Mouse (Mus musculus): Measurements from ENCODE around the gene Cacnb1. TPM values are rescaled to one million over a fixed set of nuclear protein-coding genes. Genes with fewer than 3 reads are reported as not detected.

Cacnb1 gene
- total RNA-seq, 1 experiment from 2014 or later = 4.8 TPM

- no peak for ATAC-seq (ENCODE audit: extremely low read depth, insufficient number of reproducible peaks, low FRiP score, poor library complexity, severe bottlenecking)
Measured at GRCm38 (mm10) chr11:98044074-98044473, 21.2 kb upstream of the Cacnb1 start.

GRCm38 (mm10) chr11:98042741-98043140 is 19.9 kb upstream of the Cacnb1 start:
- ATAC-seq (ENCODE audit: extremely low read depth, insufficient number of reproducible peaks, low FRiP score, poor library complexity, severe bottlenecking) = no peak

- no peak for ATAC-seq (ENCODE audit: extremely low read depth, insufficient number of reproducible peaks, low FRiP score, poor library complexity, severe bottlenecking)
Measured at GRCm38 (mm10) chr11:98040975-98041374, 18.1 kb upstream of the Cacnb1 start.

- ATAC-seq (ENCODE audit: extremely low read depth, insufficient number of reproducible peaks, low FRiP score, poor library complexity, severe bottlenecking) = no peak
Measured at GRCm38 (mm10) chr11:98037871-98038270, 15.0 kb upstream of the Cacnb1 start.

GRCm38 (mm10) chr11:98035977-98036377 is 13.1 kb upstream of the Cacnb1 start:
- ATAC-seq (ENCODE audit: extremely low read depth, insufficient number of reproducible peaks, low FRiP score, poor library complexity, severe bottlenecking) = no peak

- no peak for ATAC-seq (ENCODE audit: extremely low read depth, insufficient number of reproducible peaks, low FRiP score, poor library complexity, severe bottlenecking)
Measured at GRCm38 (mm10) chr11:98034840-98035239, 12.0 kb upstream of the Cacnb1 start.

- no peak for ATAC-seq (ENCODE audit: extremely low read depth, insufficient number of reproducible peaks, low FRiP score, poor library complexity, severe bottlenecking)
Measured at GRCm38 (mm10) chr11:98034061-98034460, 11.2 kb upstream of the Cacnb1 start.

- no peak; the same call in 1 of the 2 replicates for ATAC-seq (ENCODE audit: extremely low read depth, insufficient number of reproducible peaks, low FRiP score, poor library complexity, severe bottlenecking)
Measured at GRCm38 (mm10) chr11:98031443-98031770, 8.6 kb upstream of the Cacnb1 start.

GRCm38 (mm10) chr11:98030701-98031442 is 8.0 kb upstream of the Cacnb1 start:
- no peak for ATAC-seq (ENCODE audit: extremely low read depth, insufficient number of reproducible peaks, low FRiP score, poor library complexity, severe bottlenecking)

GRCm38 (mm10) chr11:98027785-98028184 is 5.0 kb upstream of the Cacnb1 start:
- ATAC-seq (ENCODE audit: extremely low read depth, insufficient number of reproducible peaks, low FRiP score, poor library complexity, severe bottlenecking) = no peak

GRCm38 (mm10) chr11:98027297-98027688 is 4.5 kb upstream of the Cacnb1 start:
- no peak for ATAC-seq (ENCODE audit: extremely low read depth, insufficient number of reproducible peaks, low FRiP score, poor library complexity, severe bottlenecking)

- peak; percentile 78 for ATAC-seq (ENCODE audit: extremely low read depth, insufficient number of reproducible peaks, low FRiP score, poor library complexity, severe bottlenecking)
Measured at GRCm38 (mm10) chr11:98026570-98027296, 3.9 kb upstream of the Cacnb1 start, which contains the start of gene Rpl19. Rpl19 (plus strand) TSS chr11:98026710.

GRCm38 (mm10) chr11:98026248-98026569 is 3.4 kb upstream of the Cacnb1 start:
- no peak for ATAC-seq (ENCODE audit: extremely low read depth, insufficient number of reproducible peaks, low FRiP score, poor library complexity, severe bottlenecking)

GRCm38 (mm10) chr11:98024516-98024915 is 1.7 kb upstream of the Cacnb1 start:
- no peak for ATAC-seq (ENCODE audit: extremely low read depth, insufficient number of reproducible peaks, low FRiP score, poor library complexity, severe bottlenecking)

GRCm38 (mm10) chr11:98022253-98022554 is 630 bp downstream of the Cacnb1 start:
- no peak for ATAC-seq (ENCODE audit: extremely low read depth, insufficient number of reproducible peaks, low FRiP score, poor library complexity, severe bottlenecking)

GRCm38 (mm10) chr11:98021565-98022252 is 1.1 kb downstream of the Cacnb1 start:
- ATAC-seq (ENCODE audit: extremely low read depth, insufficient number of reproducible peaks, low FRiP score, poor library complexity, severe bottlenecking) = no peak

GRCm38 (mm10) chr11:98021118-98021517 is 1.7 kb downstream of the Cacnb1 start:
- ATAC-seq (ENCODE audit: extremely low read depth, insufficient number of reproducible peaks, low FRiP score, poor library complexity, severe bottlenecking) = no peak

- ATAC-seq (ENCODE audit: extremely low read depth, insufficient number of reproducible peaks, low FRiP score, poor library complexity, severe bottlenecking) = no peak
Measured at GRCm38 (mm10) chr11:98020710-98021109, 2.1 kb downstream of the Cacnb1 start.

GRCm38 (mm10) chr11:98019883-98020610 is 2.8 kb downstream of the Cacnb1 start:
- ATAC-seq (ENCODE audit: extremely low read depth, insufficient number of reproducible peaks, low FRiP score, poor library complexity, severe bottlenecking) = no peak
